Mouse (Mus musculus) hindbrain, embryonic 16.5 days (tissue): Measurements from ENCODE around the gene A3galt2. TPM values are rescaled to one million over a fixed set of nuclear protein-coding genes. Genes with fewer than 3 reads are reported as not detected.

Source experiments
- ATAC-seq: fragments of 200-750 bp; cut with Nextera tagmentation; 2 replicates; pipeline ENCODE4 v1.8.0; 2017; ENCODE audit warnings: moderate TSS enrichment, moderate library complexity
- H3K27ac ChIP-seq: fragments of 300-500 bp; sonication (generic); 2 replicates; pipeline ENCODE4 v1.5.1; 2014; ENCODE audit warnings: low read depth, mild to moderate bottlenecking, control low read depth, low read length, moderate library complexity
- H3K27me3 ChIP-seq: fragments of 300-500 bp; sonication (generic); replicated peaks from 2 replicates; pipeline ENCODE4 v1.6.1; 2014; ENCODE audit warnings: low read length; ENCODE audit not compliant: control insufficient read depth, insufficient read depth
- H3K36me3 ChIP-seq: fragments of 300-500 bp; sonication (generic); 2 replicates; pipeline ENCODE4 v1.6.1; 2014; ENCODE audit warnings: mild to moderate bottlenecking, low read length, moderate library complexity, mixed read lengths; ENCODE audit not compliant: control insufficient read depth, insufficient read depth
- H3K4me1 ChIP-seq: fragments of 300-500 bp; sonication (generic); 2 replicates; pipeline ENCODE4 v1.6.1; 2014; ENCODE audit warnings: low read depth, low read length; ENCODE audit not compliant: control insufficient read depth, insufficient read depth
- H3K4me2 ChIP-seq: fragments of 300-500 bp; sonication (generic); 2 replicates; pipeline ENCODE4 v1.6.1; 2014; ENCODE audit warnings: mild to moderate bottlenecking, low read length, control low read depth, moderate library complexity
- H3K4me3 ChIP-seq: fragments of 300-500 bp; sonication (generic); 2 replicates; pipeline ENCODE4 v1.5.1; 2014; ENCODE audit warnings: mild to moderate bottlenecking, low read length, control low read depth, moderate library complexity
- H3K9ac ChIP-seq: fragments of 300-500 bp; sonication (generic); 2 replicates; pipeline ENCODE4 v1.6.1; 2014; ENCODE audit warnings: low read depth, mild to moderate bottlenecking, control low read depth, low read length, moderate library complexity
- H3K9me3 ChIP-seq: fragments of 300-500 bp; sonication (generic); 2 replicates; pipeline ENCODE4 v1.6.1; 2014; ENCODE audit warnings: mild to moderate bottlenecking, low read length, moderate library complexity; ENCODE audit not compliant: control insufficient read depth
- WGBS: fragments of 180-500 bp; shearing (Covaris S2); extraction: QIAGEN DNeasy Blood & Tissue Kit; methylation state at CpG from one replicate; pipeline ENCODE4 v1.1.7; 2014; 5-methylcytosine and 5-hydroxymethylcytosine counted together
- polyA plus RNA-seq: library from polyadenylated mRNA; unstranded; fragments of >200 nt; fragmentation: Nextera tagmentation; extraction: Ambion mirVana; gene quantifications from 2 replicates; pipeline ENCODE4 v1.2.1, GENCODE M21; 2015

The A3galt2 gene
- polyA plus RNA-seq, 1 experiment from 2014 or later, result 0.23 TPM

- H3K4me1 ChIP-seq, result peaks cover 33% of the 10 kb centered on the region
- H3K9me3 ChIP-seq, result no peaks in the 10 kb centered on the region
- no peak for ATAC-seq
- 58% methylated on average over 7 of the region's 7 CpGs for WGBS
- no peak overlapping the region for H3K4me3 ChIP-seq
- H3K9ac ChIP-seq, result no peak overlapping the region
- H3K27ac ChIP-seq, result no peak overlapping the region; the same call in 1 of the 2 replicates
- no peaks in the 10 kb centered on the region for H3K27me3 ChIP-seq
- no peak overlapping the region for H3K4me2 ChIP-seq
- H3K36me3 ChIP-seq, result no peaks in the 10 kb centered on the region
These were observed 31.1 kb upstream of the A3galt2 start for GRCm38 (mm10) chr4:128724059-128724458.

GRCm38 (mm10) chr4:128727019-128727720, 28.0 kb upstream of the A3galt2 start:
- H3K4me3 ChIP-seq, result peak overlapping the region; percentile 87
- peak overlapping the region; percentile 63 for H3K4me2 ChIP-seq
- 7% methylated on average over 17 of the region's 68 CpGs for WGBS
- H3K27me3 ChIP-seq, result no peaks in the 10 kb centered on the region
- H3K9ac ChIP-seq, result peak overlapping the region; percentile 98
- peaks cover 42% of the 10 kb centered on the region for H3K4me1 ChIP-seq
- H3K36me3 ChIP-seq, result peaks cover 4% of the 10 kb centered on the region; the same call in 1 of the 2 replicates
- ATAC-seq, result peak; percentile 91
- H3K27ac ChIP-seq, result peak overlapping the region; percentile 97
- H3K9me3 ChIP-seq, result no peaks in the 10 kb centered on the region

DNA sequence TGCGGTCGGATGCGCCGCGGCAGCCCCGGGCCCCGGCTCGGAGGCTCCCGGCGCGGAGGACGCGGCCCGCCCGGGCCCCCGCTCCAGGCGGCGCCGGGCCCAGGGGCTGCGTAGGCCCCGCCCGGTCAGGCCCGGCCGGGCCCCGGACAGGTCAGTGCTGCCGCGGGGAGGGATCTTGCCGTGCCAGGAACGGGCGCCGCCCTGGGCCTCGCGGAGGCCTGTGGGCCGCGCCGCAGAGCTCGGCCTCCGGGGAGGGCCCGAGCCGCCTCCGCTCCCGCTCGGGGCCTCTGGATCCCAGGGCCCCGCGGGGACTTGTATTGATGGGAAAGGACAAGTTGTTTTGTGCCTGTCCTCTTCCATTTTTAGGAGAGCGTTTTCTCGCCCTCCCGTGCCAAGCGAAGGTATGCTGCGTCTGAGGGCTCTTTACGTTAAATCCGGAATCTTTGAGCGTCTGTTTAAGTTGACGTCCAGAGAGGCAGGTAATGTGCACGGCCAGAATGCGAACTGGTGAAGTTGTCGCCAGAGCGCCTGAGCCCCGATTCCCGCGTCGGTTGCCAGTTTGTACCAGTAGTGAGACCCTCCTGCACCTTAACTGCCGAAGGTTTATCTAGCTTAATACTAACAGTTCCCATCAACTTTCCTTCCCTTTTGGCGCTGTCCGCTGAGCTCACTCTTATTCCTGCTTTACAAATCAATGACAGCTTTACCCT, 27.3 kb upstream of the A3galt2 start:
- Histone ChIP-seq H3K4me3 (peak overlapping the region; percentile 87), H3K27me3 (no peaks in the 10 kb centered on the region), H3K4me2 (peak overlapping the region; percentile 63), H3K9ac (peak overlapping the region; percentile 98), H3K27ac (peak overlapping the region; percentile 97), H3K4me1 (peaks cover 44% of the 10 kb centered on the region), H3K9me3 (no peaks in the 10 kb centered on the region), H3K36me3 (peaks cover 4% of the 10 kb centered on the region; the same call in 1 of the 2 replicates)
- WGBS, result under 1% methylated on average over 44 of the region's 65 CpGs
- peak; percentile 56 for ATAC-seq

GRCm38 (mm10) chr4:128728431-128728851, 26.7 kb upstream of the A3galt2 start:
- Histone ChIP-seq H3K4me3 (peak overlapping the region; percentile 87), H3K27ac (peak overlapping the region; percentile 97), H3K4me1 (peaks cover 49% of the 10 kb centered on the region), H3K4me2 (peak overlapping the region; percentile 63), H3K27me3 (no peaks in the 10 kb centered on the region), H3K9me3 (no peaks in the 10 kb centered on the region), H3K9ac (peak overlapping the region; percentile 98), H3K36me3 (peaks cover 4% of the 10 kb centered on the region; the same call in 1 of the 2 replicates)
- no peak for ATAC-seq
- under 1% methylated on average over 5 of the region's 5 CpGs for WGBS

DNA sequence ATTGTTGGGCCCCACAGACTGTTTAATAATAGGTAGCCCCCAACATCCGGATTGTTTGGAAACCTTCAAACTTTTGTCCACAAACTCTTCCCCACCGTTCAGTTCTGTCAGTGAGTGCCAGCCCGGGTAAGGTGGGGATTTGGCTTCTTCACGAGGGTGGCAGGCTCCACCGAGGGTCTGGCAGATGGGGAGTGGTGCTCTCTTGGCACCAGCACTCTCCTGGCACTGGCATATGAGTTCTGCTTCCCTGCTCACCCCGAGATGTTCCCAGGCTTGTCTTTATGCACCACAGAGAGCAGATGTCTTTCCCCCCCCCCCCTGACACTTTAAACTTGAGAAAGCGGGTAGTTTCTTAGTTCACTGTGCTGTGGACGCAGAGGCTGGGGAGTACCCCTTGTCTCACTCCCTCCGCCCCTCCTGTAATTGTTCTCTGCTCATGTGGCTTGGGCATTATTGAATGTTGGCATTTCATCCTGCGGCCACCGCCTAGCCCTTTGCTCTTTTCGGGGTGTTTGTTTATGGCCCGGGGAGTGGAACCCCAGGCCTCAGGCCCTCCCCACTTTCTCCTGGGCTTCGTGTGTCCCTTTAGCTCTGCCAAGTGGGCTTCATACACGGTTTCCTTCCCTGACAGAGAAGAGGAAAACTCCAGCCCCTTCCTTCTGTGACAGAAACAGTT, 26.0 kb upstream of the A3galt2 start:
- peak; percentile 32 for ATAC-seq
- peak overlapping the region; percentile 98 for H3K9ac ChIP-seq
- H3K36me3 ChIP-seq, result peaks cover 4% of the 10 kb centered on the region; the same call in 1 of the 2 replicates
- H3K4me1 ChIP-seq, result peaks cover 56% of the 10 kb centered on the region
- H3K27me3 ChIP-seq, result no peaks in the 10 kb centered on the region
- peak overlapping the region; percentile 87 for H3K4me3 ChIP-seq
- H3K4me2 ChIP-seq, result peak overlapping the region; percentile 63
- no peaks in the 10 kb centered on the region for H3K9me3 ChIP-seq
- H3K27ac ChIP-seq, result peak overlapping the region; percentile 58
- 3% methylated on average over 15 of the region's 15 CpGs for WGBS

DNA sequence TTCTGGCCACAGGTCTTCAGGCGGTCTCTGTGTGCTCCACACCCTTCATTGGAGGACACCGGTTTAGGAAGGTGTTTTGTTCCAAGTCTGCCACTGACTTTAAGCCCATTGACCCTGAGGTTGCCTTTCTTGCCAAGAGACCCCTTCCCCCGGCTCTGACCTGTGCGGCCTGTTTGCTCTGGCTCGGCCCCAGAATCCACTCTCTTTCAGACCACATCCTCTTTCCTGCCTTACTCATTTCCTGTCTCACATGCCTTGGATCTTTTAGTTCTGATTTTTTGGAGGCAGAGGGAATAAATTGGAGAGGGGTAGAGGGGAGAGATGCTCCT, 25.5 kb upstream of the A3galt2 start:
- peak overlapping the region; percentile 63 for H3K4me2 ChIP-seq
- peaks cover 61% of the 10 kb centered on the region for H3K4me1 ChIP-seq
- peak overlapping the region; percentile 87 for H3K4me3 ChIP-seq
- H3K27me3 ChIP-seq, result no peaks in the 10 kb centered on the region
- H3K9ac ChIP-seq, result peak overlapping the region; percentile 98
- peaks cover 4% of the 10 kb centered on the region; the same call in 1 of the 2 replicates for H3K36me3 ChIP-seq
- 12% methylated on average over 5 of the region's 5 CpGs for WGBS
- no peak for ATAC-seq
- peak overlapping the region; percentile 58 for H3K27ac ChIP-seq
- no peaks in the 10 kb centered on the region for H3K9me3 ChIP-seq

- H3K36me3 ChIP-seq, result peaks cover 4% of the 10 kb centered on the region; the same call in 1 of the 2 replicates
- peak overlapping the region; percentile 63 for H3K4me2 ChIP-seq
- no peak overlapping the region for H3K27ac ChIP-seq
- no peaks in the 10 kb centered on the region for H3K9me3 ChIP-seq
- no peak for ATAC-seq
- peaks cover 67% of the 10 kb centered on the region for H3K4me1 ChIP-seq
- no peaks in the 10 kb centered on the region for H3K27me3 ChIP-seq
- 24% methylated on average over 6 of the region's 6 CpGs for WGBS
- H3K4me3 ChIP-seq, result peak overlapping the region; percentile 87
- H3K9ac ChIP-seq, result peak overlapping the region; percentile 98
These were observed 24.9 kb upstream of the A3galt2 start for GRCm38 (mm10) chr4:128730271-128730670.

DNA sequence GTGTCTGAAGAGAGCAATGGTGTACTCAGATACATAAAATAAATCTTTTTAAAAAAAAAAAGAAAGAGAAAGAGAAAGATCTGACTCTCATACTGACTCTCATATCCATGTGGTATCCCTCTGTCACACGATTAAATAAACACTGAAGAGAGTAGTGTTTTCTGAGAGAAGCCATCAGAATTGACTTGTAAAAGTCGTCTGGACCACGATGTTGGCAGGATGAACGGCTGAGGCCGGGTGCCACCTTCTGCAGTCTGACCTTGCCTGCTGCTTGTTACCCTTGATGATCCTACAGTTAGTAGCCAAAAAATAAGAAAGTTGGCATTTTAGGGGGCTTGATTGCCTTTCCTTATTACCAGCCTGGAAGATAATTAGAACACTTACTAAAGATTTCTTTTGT, 22.4 kb upstream of the A3galt2 start:
- Histone ChIP-seq H3K4me2 (no peak overlapping the region), H3K9ac (no peak overlapping the region), H3K9me3 (no peaks in the 10 kb centered on the region), H3K36me3 (peaks cover 4% of the 10 kb centered on the region; the same call in 1 of the 2 replicates), H3K27me3 (no peaks in the 10 kb centered on the region), H3K4me3 (no peak overlapping the region), H3K4me1 (peaks cover 80% of the 10 kb centered on the region), H3K27ac (no peak overlapping the region)
- WGBS, result 33% methylated on average over 5 of the region's 5 CpGs
- ATAC-seq, result no peak

GRCm38 (mm10) chr4:128733496-128733895, 21.7 kb upstream of the A3galt2 start:
- H3K27me3 ChIP-seq, result no peaks in the 10 kb centered on the region
- H3K27ac ChIP-seq, result peak overlapping the region; percentile 64; the same call in 1 of the 2 replicates
- no peak overlapping the region for H3K4me3 ChIP-seq
- ATAC-seq, result no peak
- H3K9ac ChIP-seq, result peak overlapping the region; percentile 33; the same call in 1 of the 2 replicates
- H3K4me2 ChIP-seq, result peak overlapping the region; percentile 33; the same call in 1 of the 2 replicates
- WGBS, result 27% methylated on average over 6 of the region's 6 CpGs
- no peaks in the 10 kb centered on the region for H3K9me3 ChIP-seq
- peaks cover 86% of the 10 kb centered on the region for H3K4me1 ChIP-seq
- peaks cover 4% of the 10 kb centered on the region; the same call in 1 of the 2 replicates for H3K36me3 ChIP-seq
